ENCODE assay signal across 31 mouse cellular contexts in genomic region chr1:95748940-95749339, GRCm38 (mm10).
DNase-seq lines count a peak whose midpoint lies in the region; ATAC-seq lines count a peak whose summit lies in the region.
"Had no signal": no experiment of that assay in that cellular context is flagged by ENCODE, and none has a peak within 500 bp of the region (broad histone marks: within the 10 kb centered on the region; RNA-seq: fewer than 3 reads in every experiment).

No protein-coding gene starts in this region.

- no peak overlapping the region for H3K4me2 ChIP-seq in forebrain, embryonic 11.5 days (ENCODE audit: low read depth, low read length, severe bottlenecking)
- H3K4me2 ChIP-seq: embryonic facial prominence, embryonic 12.5 days; embryonic facial prominence, embryonic 15.5 days; forebrain, embryonic 12.5 days; forebrain, embryonic 15.5 days; heart, embryonic 13.5 days; hindbrain, embryonic 13.5 days; intestine, embryonic 15.5 days had no signal

- H3K27me3 ChIP-seq in forebrain, embryonic 11.5 days (ENCODE audit: control insufficient read depth, insufficient read depth, low read length): no peaks in the 10 kb centered on the region
- H3K27me3 ChIP-seq: CH12.LX; embryonic facial prominence, embryonic 12.5 days; embryonic facial prominence, embryonic 15.5 days; forebrain, embryonic 12.5 days; forebrain, embryonic 15.5 days; heart, embryonic 13.5 days; hindbrain, embryonic 13.5 days; intestine, embryonic 15.5 days; Patski had no signal

- no peak overlapping the region for H3K27ac ChIP-seq in forebrain, embryonic 11.5 days (ENCODE audit: low read depth, low read length)
- H3K27ac ChIP-seq: embryonic facial prominence, embryonic 12.5 days; embryonic facial prominence, embryonic 15.5 days; forebrain, embryonic 12.5 days; forebrain, embryonic 15.5 days; heart, embryonic 10.5 days; heart, embryonic 13.5 days; hindbrain, embryonic 13.5 days; intestine, embryonic 15.5 days had no signal

- H3K4me3 ChIP-seq in forebrain, embryonic 11.5 days (ENCODE audit: low read depth, low read length): no peak overlapping the region
- H3K4me3 ChIP-seq: embryonic facial prominence, embryonic 12.5 days; embryonic facial prominence, embryonic 15.5 days; forebrain, embryonic 12.5 days; forebrain, embryonic 15.5 days; heart, embryonic 10.5 days; heart, embryonic 13.5 days; hindbrain, embryonic 13.5 days; intestine, embryonic 15.5 days had no signal

- H3K36me3 ChIP-seq in forebrain, embryonic 11.5 days (ENCODE audit: control insufficient read depth, insufficient read depth, low read length): no peaks in the 10 kb centered on the region
- H3K36me3 ChIP-seq: embryonic facial prominence, embryonic 12.5 days; embryonic facial prominence, embryonic 15.5 days; forebrain, embryonic 12.5 days; forebrain, embryonic 15.5 days; heart, embryonic 10.5 days; heart, embryonic 13.5 days; hindbrain, embryonic 13.5 days; intestine, embryonic 15.5 days had no signal

- no peak overlapping the region for H3K9ac ChIP-seq in forebrain, embryonic 11.5 days (ENCODE audit: low read length)
- H3K9ac ChIP-seq: embryonic facial prominence, embryonic 12.5 days; embryonic facial prominence, embryonic 15.5 days; forebrain, embryonic 12.5 days; forebrain, embryonic 15.5 days; heart, embryonic 13.5 days; hindbrain, embryonic 13.5 days; intestine, embryonic 15.5 days had no signal

- H3K9me3 ChIP-seq in forebrain, embryonic 11.5 days (ENCODE audit: control insufficient read depth, low read length): no peaks in the 10 kb centered on the region
- H3K9me3 ChIP-seq: embryonic facial prominence, embryonic 12.5 days; embryonic facial prominence, embryonic 15.5 days; forebrain, embryonic 12.5 days; forebrain, embryonic 15.5 days; heart, embryonic 10.5 days; heart, embryonic 13.5 days; hindbrain, embryonic 13.5 days; intestine, embryonic 15.5 days had no signal

- DNase-seq in 416B (ENCODE audit: low read depth): peak; percentile 77
- DNase-seq in MEL-GATA-1-ER (ENCODE audit: extremely low read depth, low read depth): peak; percentile 74
- DNase-seq in forebrain, embryonic 11.5 days (ENCODE audit: low spot score): no peak
- DNase-seq in heart, adult 9 months (ENCODE audit: low spot score in 2 of 2): no peak
- DNase-seq in cerebellum, adult 11 months: no peak
- DNase-seq: adrenal gland, adult 2 months; adrenal gland, postnatal 14 days; B cell, adult 2 months; cerebellum, adult 11-12 months; cerebellum, adult 8-10 months; cerebellum, postnatal 10 days; cerebellum, postnatal 36 days; gastrocnemius, postnatal 10 days; gastrocnemius, postnatal 36 days; heart, adult 11 months; heart, postnatal 14 days; heart, postnatal 4 days; kidney, adult 11 months; kidney, adult 8-10 months had no signal

- peak; percentile 79 to 84 for ATAC-seq in hematopoietic stem cell, adult 5-6 weeks (replicated peaks in 1 of 2; ENCODE audit: insufficient read depth in 1 of 2, low FRiP score in 2 of 2, low TSS enrichment in 1 of 2, low read depth in 1 of 2, poor library complexity in 2 of 2, severe bottlenecking in 2 of 2)
- ATAC-seq in forebrain, embryonic 11.5 days (replicated peaks; ENCODE audit: low FRiP score): no peak
- ATAC-seq: forebrain, embryonic 15.5 days; hindbrain, embryonic 16.5 days; intestine, embryonic 15.5 days; Patski had no signal

- H3K4me1 ChIP-seq in forebrain, embryonic 11.5 days (replicated peaks; ENCODE audit: control insufficient read depth, insufficient read depth, low read length): no peaks in the 10 kb centered on the region
- H3K4me1 ChIP-seq: embryonic facial prominence, embryonic 12.5 days; embryonic facial prominence, embryonic 15.5 days; forebrain, embryonic 12.5 days; forebrain, embryonic 15.5 days; heart, embryonic 10.5 days; heart, embryonic 13.5 days; hindbrain, embryonic 13.5 days; intestine, embryonic 15.5 days had no signal

- WGBS in forebrain, embryonic 11.5 days: 75% methylated on average over 1 of the region's 1 CpGs

Comparison
In these comparisons a context has a peak if more than half of its experiments do, and no peak if none do; other contexts are left out.
1. DNase-seq: peak in 416B (single experiment) and MEL-GATA-1-ER (single experiment); none in forebrain, embryonic 11.5 days (single experiment), heart, adult 9 months (0 of 2) and cerebellum, adult 11 months (single experiment).